Mouse (Mus musculus) lung, adult 2 months (tissue): ENCODE data around the gene Evi2b.

Source experiments
- CTCF ChIP-seq: fragments of 200-500 bp; IDR thresholded peaks from 2 replicates; pipeline ENCODE4 v1.5.1; 2011; ENCODE audit warnings: mild to moderate bottlenecking, low read length, control low read depth; ENCODE audit not compliant: insufficient read depth
- POLR2A ChIP-seq: fragments of 200-500 bp; IDR thresholded peaks from 2 replicates; pipeline ENCODE4 v1.6.1; 2011; ENCODE audit warnings: low read depth, mild to moderate bottlenecking, control low read depth, low read length, borderline replicate concordance; ENCODE audit errors: extremely low read depth

- TF ChIP-seq CTCF (no peak), POLR2A (no peak)
Measured at GRCm38 (mm10) chr11:79504506-79504905, 19.1 kb downstream of the Evi2b start.
